Mouse (Mus musculus) layer of hippocampus, adult 9-10 months (tissue): ENCODE measurements around the gene Foxp1.

Experiments
- DNase-seq: peaks from one replicate; pipeline ENCODE4 v3.0.0; 2022; ENCODE audit warnings: low spot score

The Foxp1 gene

GRCm38 (mm10) chr6:99093856-99094255 is 428.7 kb downstream of the Foxp1 start:
- DNase-seq, result no peak

GRCm38 (mm10) chr6:99093208-99093607 is 429.3 kb downstream of the Foxp1 start:
- no peak for DNase-seq

GRCm38 (mm10) chr6:99091799-99092198 is 430.7 kb downstream of the Foxp1 start:
- no peak for DNase-seq

DNA sequence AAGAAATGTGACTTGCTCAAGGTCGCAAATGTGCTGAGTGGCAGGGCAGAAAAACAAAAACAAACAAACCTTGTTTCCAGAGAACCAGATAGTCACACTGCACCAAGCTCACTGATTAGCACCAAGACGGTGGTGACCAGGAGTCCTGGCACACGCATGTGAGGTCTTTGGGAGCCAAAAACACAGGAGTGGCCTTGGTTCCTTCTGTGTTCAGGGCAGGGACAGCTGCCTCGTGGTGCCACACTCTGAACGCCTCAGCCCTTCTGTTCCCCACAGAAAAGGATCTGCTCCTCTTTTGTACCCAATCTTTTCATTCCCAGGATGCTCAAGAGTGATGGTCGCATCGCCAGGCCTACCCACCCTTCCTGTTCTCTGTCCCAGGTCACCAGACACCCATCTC is 434.9 kb downstream of the Foxp1 start:
- no peak for DNase-seq

GRCm38 (mm10) chr6:99084956-99085355 is 437.6 kb downstream of the Foxp1 start:
- no peak for DNase-seq

GRCm38 (mm10) chr6:99081259-99081658 is 441.3 kb downstream of the Foxp1 start:
- no peak for DNase-seq

GRCm38 (mm10) chr6:99079041-99079835 is 443.3 kb downstream of the Foxp1 start:
- DNase-seq, result no peak

DNA sequence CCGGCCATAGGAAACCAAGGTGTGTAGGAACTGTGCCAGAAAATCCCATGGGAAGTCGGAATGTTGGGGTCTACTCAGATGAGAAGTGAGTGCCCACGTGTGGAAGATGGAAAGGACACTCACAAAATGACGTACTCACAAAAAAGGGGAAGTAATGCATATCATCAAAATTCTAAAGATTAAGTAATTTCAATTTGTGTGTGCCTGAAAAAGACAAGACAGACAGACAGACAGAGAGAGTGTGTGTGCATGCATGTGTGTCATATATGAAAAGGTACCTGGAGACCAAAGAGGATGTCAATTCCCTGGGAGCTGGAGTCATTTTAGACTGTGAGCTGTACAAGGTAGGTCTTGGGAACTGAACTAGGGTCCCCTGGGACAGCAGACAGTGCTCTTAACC is 444.4 kb downstream of the Foxp1 start:
- DNase-seq, result no peak

- DNase-seq, result no peak
Observed at GRCm38 (mm10) chr6:99073303-99074271, 448.9 kb downstream of the Foxp1 start.

DNA sequence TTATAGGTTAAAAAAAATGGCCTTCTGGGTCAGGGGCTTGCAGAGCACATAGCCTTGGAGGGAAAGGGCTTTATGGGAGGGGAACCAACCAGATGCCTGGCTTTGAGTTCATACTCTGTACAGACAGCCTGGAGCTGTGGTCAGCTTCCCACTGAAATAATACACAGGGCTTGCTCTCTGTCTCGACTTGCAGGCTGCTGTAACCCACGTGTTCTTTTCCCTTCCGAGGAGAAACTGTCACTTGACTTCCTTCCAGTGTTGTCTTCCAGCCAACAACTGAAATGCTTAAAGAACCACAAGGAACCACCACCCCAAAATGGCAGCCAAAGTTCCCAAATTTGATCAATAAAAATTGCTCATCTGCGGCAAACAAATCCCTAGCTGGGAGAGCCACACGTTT is 451.8 kb downstream of the Foxp1 start:
- DNase-seq, result no peak

DNA sequence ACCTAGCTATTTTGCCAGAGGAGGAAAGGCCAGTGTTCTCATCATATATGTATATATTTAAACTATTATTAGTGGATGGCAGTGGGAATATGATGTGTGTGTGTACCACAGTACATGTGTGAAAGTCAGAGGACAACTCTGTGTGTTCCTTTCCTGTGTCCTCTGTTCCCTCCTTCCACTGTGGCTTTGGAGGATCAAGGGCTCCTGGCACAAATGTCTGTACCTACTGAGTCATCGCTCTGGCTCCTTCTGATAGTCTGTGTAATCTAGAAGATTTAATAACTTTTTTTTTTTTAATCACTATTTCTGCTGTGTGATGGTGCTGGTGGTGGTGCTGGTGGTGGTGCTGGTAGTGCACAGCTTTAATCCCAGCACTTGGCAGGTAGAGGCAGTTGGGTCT is 452.8 kb downstream of the Foxp1 start:
- DNase-seq, result no peak

GRCm38 (mm10) chr6:99065569-99066353 is 456.8 kb downstream of the Foxp1 start:
- DNase-seq, result no peak

- no peak for DNase-seq
Observed at GRCm38 (mm10) chr6:99063982-99064484, 458.5 kb downstream of the Foxp1 start.

- DNase-seq, result no peak
Observed at GRCm38 (mm10) chr6:99062931-99063330, 459.6 kb downstream of the Foxp1 start.

DNA sequence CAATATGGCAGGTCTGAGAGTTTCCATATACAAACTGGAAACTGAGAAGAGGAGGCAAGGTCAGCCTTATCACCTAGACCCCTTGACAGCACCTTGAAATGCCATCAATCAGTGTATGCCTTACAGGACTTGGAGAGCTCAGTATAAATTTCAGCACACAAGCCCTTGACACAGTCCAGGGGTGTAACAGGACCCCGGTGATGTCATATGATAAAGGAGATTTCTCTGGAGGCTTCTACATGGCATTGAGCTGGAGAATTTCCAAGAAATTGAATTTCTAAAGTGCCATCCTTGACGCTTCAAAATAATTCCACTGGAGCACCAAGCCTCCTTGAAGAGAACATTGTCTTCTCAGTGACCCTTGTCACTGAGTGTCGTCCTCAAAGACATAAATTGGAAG is 463.8 kb downstream of the Foxp1 start:
- no peak for DNase-seq

GRCm38 (mm10) chr6:99057113-99057553 is 465.4 kb downstream of the Foxp1 start:
- no peak for DNase-seq

- DNase-seq, result no peak
Observed at GRCm38 (mm10) chr6:99056379-99056778, 466.1 kb downstream of the Foxp1 start.

- no peak for DNase-seq
Observed at GRCm38 (mm10) chr6:99053998-99054397, 468.5 kb downstream of the Foxp1 start.

DNA sequence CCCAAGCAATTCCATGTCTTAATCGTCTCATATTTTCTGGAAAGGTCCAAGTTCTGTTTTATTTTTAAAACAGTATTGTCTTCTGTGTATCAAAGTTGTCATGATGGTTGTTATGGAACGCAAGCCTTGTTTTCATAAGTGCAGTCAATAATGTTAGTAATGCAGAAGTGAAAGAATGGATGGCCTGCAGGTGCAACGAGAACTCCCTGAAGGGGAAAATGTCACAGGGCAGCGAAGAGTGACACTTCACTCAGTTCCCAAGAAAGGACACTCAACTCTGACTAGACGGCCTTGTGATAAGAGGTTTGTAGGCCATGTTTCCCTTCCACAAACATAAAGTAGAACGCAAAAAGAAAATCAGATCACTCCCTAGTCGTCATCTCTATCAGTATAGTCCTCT is 469.4 kb downstream of the Foxp1 start:
- no peak for DNase-seq

DNA sequence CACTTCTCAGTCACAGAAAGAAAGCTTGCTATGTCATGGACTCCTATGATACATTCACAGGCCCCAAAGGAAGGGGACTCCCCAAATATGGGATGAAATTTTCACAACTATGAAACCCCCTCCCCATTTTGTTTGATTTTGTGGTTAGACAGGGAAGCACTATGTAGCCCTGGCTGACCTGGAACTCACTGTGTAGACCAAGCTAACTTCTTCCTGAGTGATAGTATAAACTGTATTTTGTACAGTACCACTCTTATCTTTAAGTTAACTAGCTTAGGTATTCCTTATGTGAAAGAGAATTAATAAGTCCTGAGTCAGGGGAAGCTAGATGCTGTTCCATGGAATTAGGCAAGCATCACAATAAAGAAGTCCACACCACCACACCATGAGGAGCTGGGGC is 470.8 kb downstream of the Foxp1 start:
- DNase-seq, result no peak

- no peak for DNase-seq
Observed at GRCm38 (mm10) chr6:99050288-99051006, 472.1 kb downstream of the Foxp1 start.
